Mouse (Mus musculus) midbrain, embryonic 15.5 days (tissue): ENCODE data around the gene Emx2. TPM values are rescaled to one million over a fixed set of nuclear protein-coding genes. Genes with fewer than 3 reads are reported as not detected.

Source experiments
- ATAC-seq: fragments of 200-750 bp; cut with Nextera tagmentation; replicated peaks from 2 replicates; pipeline ENCODE4 v1.8.0; 2017; ENCODE audit warnings: moderate TSS enrichment
- H3K27ac ChIP-seq: fragments of 300-500 bp; sonication (generic); 2 replicates; pipeline ENCODE4 v1.5.1; 2015; ENCODE audit warnings: mild to moderate bottlenecking, inconsistent platforms
- H3K27me3 ChIP-seq: fragments of 300-500 bp; sonication (generic); replicated peaks from 2 replicates; pipeline ENCODE4 v1.6.1; 2015; ENCODE audit warnings: inconsistent platforms
- H3K36me3 ChIP-seq: fragments of 300-500 bp; sonication (generic); replicated peaks from 2 replicates; pipeline ENCODE4 v1.6.1; 2015; ENCODE audit warnings: inconsistent platforms
- H3K4me1 ChIP-seq: fragments of 300-500 bp; sonication (generic); 2 replicates; pipeline ENCODE4 v1.6.1; 2015; ENCODE audit warnings: inconsistent platforms
- H3K4me2 ChIP-seq: fragments of 300-500 bp; sonication (generic); 2 replicates; pipeline ENCODE4 v1.6.1; 2015; ENCODE audit warnings: inconsistent platforms, mild to moderate bottlenecking, moderate library complexity
- H3K4me3 ChIP-seq: fragments of 300-500 bp; sonication (generic); 2 replicates; pipeline ENCODE4 v1.5.1; 2015; ENCODE audit warnings: mild to moderate bottlenecking, inconsistent platforms
- H3K9ac ChIP-seq: fragments of 300-500 bp; sonication (generic); 2 replicates; pipeline ENCODE4 v1.6.1; 2015; ENCODE audit warnings: mild to moderate bottlenecking, inconsistent platforms
- H3K9me3 ChIP-seq: fragments of 300-500 bp; sonication (generic); 2 replicates; pipeline ENCODE4 v1.6.1; 2016; ENCODE audit warnings: inconsistent platforms
- WGBS: fragments of 180-500 bp; shearing (Covaris S2); methylation state at CpG from one replicate; pipeline ENCODE4 v1.1.7; 2015; ENCODE audit warnings: mixed read lengths; 5-methylcytosine and 5-hydroxymethylcytosine counted together
- polyA plus RNA-seq: library from polyadenylated mRNA; unstranded; fragments of >200 nt; fragmentation: Nextera tagmentation; extraction: Ambion mirVana; gene quantifications from 2 replicates; pipeline ENCODE4 v1.2.1, GENCODE M21; 2015

Gene Emx2
- polyA plus RNA-seq: 15.5 and 18.2 TPM in 2 replicates

- peak; percentile 69 for ATAC-seq
- Histone ChIP-seq H3K4me2 (peak within 1 kb of the TSS; percentile 48), H3K9ac (peak within 1 kb of the TSS; percentile 50), H3K36me3 (no peaks in the 10 kb centered on the region), H3K9me3 (no peaks in the 10 kb centered on the region), H3K27me3 (peaks cover 69% of the 10 kb centered on the region), H3K4me3 (peak within 1 kb of the TSS; percentile 43), H3K4me1 (peaks cover 24% of the 10 kb centered on the region), H3K27ac (peak within 1 kb of the TSS; percentile 80)
- WGBS: under 1% methylated on average over 58 of the region's 58 CpGs
Observed at GRCm38 (mm10) chr19:59457951-59458742, at the start of gene Emx2. Gene Emx2, plus strand, starts transcription at chr19:59458372.

GRCm38 (mm10) chr19:59414128-59414527 is 44.0 kb upstream of the Emx2 start:
- Histone ChIP-seq H3K4me3 (no peak overlapping the region), H3K4me1 (no peaks in the 10 kb centered on the region), H3K27me3 (no peaks in the 10 kb centered on the region), H3K27ac (no peak overlapping the region), H3K9me3 (no peaks in the 10 kb centered on the region), H3K4me2 (no peak overlapping the region), H3K9ac (no peak overlapping the region), H3K36me3 (no peaks in the 10 kb centered on the region)
- no peak for ATAC-seq
- WGBS: 63% methylated on average over 5 of the region's 5 CpGs

- 1% methylated on average over 15 of the region's 15 CpGs for WGBS
Observed at GRCm38 (mm10) chr19:59418024-59418423, 40.1 kb upstream of the Emx2 start.

GRCm38 (mm10) chr19:59418671-59419070 is 39.5 kb upstream of the Emx2 start:
- H3K9me3 ChIP-seq: no peaks in the 10 kb centered on the region
- no peak overlapping the region for H3K27ac ChIP-seq
- H3K4me2 ChIP-seq: no peak overlapping the region
- H3K9ac ChIP-seq: no peak overlapping the region
- H3K4me1 ChIP-seq: no peaks in the 10 kb centered on the region; the same call in 1 of the 2 replicates
- no peaks in the 10 kb centered on the region for H3K36me3 ChIP-seq
- no peak overlapping the region for H3K4me3 ChIP-seq
- no peaks in the 10 kb centered on the region for H3K27me3 ChIP-seq
- WGBS: 77% methylated on average over 6 of the region's 6 CpGs
- ATAC-seq: no peak

More at GRCm38 (mm10) chr19:59418024-59418423, 40.1 kb upstream of the Emx2 start:
- no peaks in the 10 kb centered on the region; the same call in 1 of the 2 replicates for H3K4me1 ChIP-seq
- ATAC-seq: peak; percentile 82
- no peaks in the 10 kb centered on the region for H3K27me3 ChIP-seq
- 0 out of 2 replicates have a peak overlapping the region, but pooled peaks have one; percentile 9 for H3K4me3 ChIP-seq
- H3K27ac ChIP-seq: no peak overlapping the region
- H3K9ac ChIP-seq: no peak overlapping the region
- peak overlapping the region; percentile 23 for H3K4me2 ChIP-seq
- H3K36me3 ChIP-seq: no peaks in the 10 kb centered on the region
- no peaks in the 10 kb centered on the region for H3K9me3 ChIP-seq

GRCm38 (mm10) chr19:59422393-59422792 is 35.8 kb upstream of the Emx2 start:
- Histone ChIP-seq H3K36me3 (no peaks in the 10 kb centered on the region), H3K4me1 (no peaks in the 10 kb centered on the region; the same call in 1 of the 2 replicates), H3K4me3 (no peak overlapping the region), H3K9ac (no peak overlapping the region), H3K27ac (no peak overlapping the region), H3K4me2 (peak overlapping the region; percentile 29), H3K9me3 (no peaks in the 10 kb centered on the region), H3K27me3 (no peaks in the 10 kb centered on the region)
- ATAC-seq: no peak; the same call in 1 of the 2 replicates
- 7% methylated on average over 8 of the region's 8 CpGs for WGBS

GRCm38 (mm10) chr19:59423685-59424084 is 34.5 kb upstream of the Emx2 start:
- no peak for ATAC-seq
- Histone ChIP-seq H3K4me1 (no peaks in the 10 kb centered on the region; the same call in 1 of the 2 replicates), H3K4me3 (no peak overlapping the region), H3K27me3 (no peaks in the 10 kb centered on the region), H3K27ac (no peak overlapping the region), H3K4me2 (no peak overlapping the region), H3K36me3 (no peaks in the 10 kb centered on the region), H3K9ac (no peak overlapping the region), H3K9me3 (no peaks in the 10 kb centered on the region)
- 43% methylated on average over 6 of the region's 6 CpGs for WGBS

GRCm38 (mm10) chr19:59424975-59425374 is 33.2 kb upstream of the Emx2 start:
- no peaks in the 10 kb centered on the region for H3K27me3 ChIP-seq
- no peaks in the 10 kb centered on the region for H3K36me3 ChIP-seq
- 87% methylated on average over 7 of the region's 7 CpGs for WGBS
- no peak overlapping the region for H3K27ac ChIP-seq
- no peak overlapping the region for H3K4me3 ChIP-seq
- H3K9ac ChIP-seq: no peak overlapping the region
- no peaks in the 10 kb centered on the region; the same call in 1 of the 2 replicates for H3K4me1 ChIP-seq
- no peak overlapping the region for H3K4me2 ChIP-seq
- ATAC-seq: no peak
- H3K9me3 ChIP-seq: no peaks in the 10 kb centered on the region

- Histone ChIP-seq H3K4me3 (no peak overlapping the region), H3K4me2 (no peak overlapping the region), H3K4me1 (no peaks in the 10 kb centered on the region), H3K27ac (no peak overlapping the region), H3K36me3 (no peaks in the 10 kb centered on the region), H3K27me3 (no peaks in the 10 kb centered on the region), H3K9ac (no peak overlapping the region), H3K9me3 (no peaks in the 10 kb centered on the region)
- whole genome bisulfite sequencing: 64% methylated on average over 6 of the region's 6 CpGs
- no peak for ATAC-seq
Observed at GRCm38 (mm10) chr19:59432286-59432685, 25.9 kb upstream of the Emx2 start.

- Histone ChIP-seq H3K27ac (no peak overlapping the region), H3K36me3 (no peaks in the 10 kb centered on the region), H3K9ac (no peak overlapping the region), H3K9me3 (no peaks in the 10 kb centered on the region), H3K4me3 (peak overlapping the region; percentile 18; the same call in 1 of the 2 replicates), H3K4me1 (peaks cover 14% of the 10 kb centered on the region), H3K4me2 (peak overlapping the region; percentile 41), H3K27me3 (peaks cover 69% of the 10 kb centered on the region)
- no peak for ATAC-seq
- WGBS: 6% methylated on average over 14 of the region's 14 CpGs
Observed at GRCm38 (mm10) chr19:59450561-59451135, 7.5 kb upstream of the Emx2 start.

GRCm38 (mm10) chr19:59451441-59451951 is 6.7 kb upstream of the Emx2 start:
- ATAC-seq: no peak
- WGBS: under 1% methylated on average over 31 of the region's 31 CpGs
- no peak overlapping the region for H3K9ac ChIP-seq

GRCm38 (mm10) chr19:59452321-59452720 is 5.9 kb upstream of the Emx2 start:
- Histone ChIP-seq H3K4me1 (peaks cover 14% of the 10 kb centered on the region), H3K9me3 (no peaks in the 10 kb centered on the region), H3K36me3 (no peaks in the 10 kb centered on the region), H3K4me3 (no peak overlapping the region), H3K9ac (no peak overlapping the region), H3K27ac (no peak overlapping the region), H3K4me2 (no peak overlapping the region), H3K27me3 (peaks cover 86% of the 10 kb centered on the region)
- WGBS: 11% methylated on average over 4 of the region's 4 CpGs
- ATAC-seq: no peak

More at GRCm38 (mm10) chr19:59451441-59451951, 6.7 kb upstream of the Emx2 start:
- Histone ChIP-seq H3K4me2 (peak overlapping the region; percentile 41), H3K4me3 (peak overlapping the region; percentile 18), H3K36me3 (no peaks in the 10 kb centered on the region), H3K4me1 (peaks cover 14% of the 10 kb centered on the region), H3K27me3 (peaks cover 77% of the 10 kb centered on the region), H3K9me3 (no peaks in the 10 kb centered on the region), H3K27ac (no peak overlapping the region)

- Histone ChIP-seq H3K4me2 (no peak overlapping the region), H3K4me3 (no peak overlapping the region), H3K9ac (no peak overlapping the region), H3K27me3 (peaks cover 88% of the 10 kb centered on the region), H3K4me1 (peaks cover 25% of the 10 kb centered on the region), H3K36me3 (no peaks in the 10 kb centered on the region), H3K9me3 (no peaks in the 10 kb centered on the region), H3K27ac (no peak overlapping the region)
- ATAC-seq: no peak
- 10% methylated on average over 13 of the region's 13 CpGs for WGBS
Observed at GRCm38 (mm10) chr19:59453591-59453990, 4.6 kb upstream of the Emx2 start.
